Mouse (Mus musculus): ENCODE measurements at regions not wholly inside any gene's neighbourhood (a gene's known extent, or its start where the extent isn't known, plus 50 kb on each side); places are given as distances from the start of the nearest gene placed in this dataset.

DNA sequence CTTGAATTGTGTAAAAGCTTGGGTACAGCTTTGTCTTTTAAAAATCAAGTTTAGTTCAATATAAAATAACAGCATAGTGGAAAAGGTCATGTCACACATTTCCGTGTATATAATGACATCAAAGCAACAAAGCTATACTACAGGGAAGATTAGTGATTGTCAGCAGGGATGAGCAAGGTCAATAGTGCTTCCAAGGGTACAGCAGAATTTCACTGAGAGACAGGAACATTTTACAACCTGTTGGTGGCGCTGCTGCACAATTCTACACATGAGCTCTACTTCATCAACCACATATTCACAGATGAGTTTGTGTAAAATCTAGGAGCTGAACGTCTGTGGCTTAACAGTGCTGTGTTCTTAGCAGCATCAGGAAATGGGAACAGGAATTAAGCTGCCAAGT lies 74.3 kb upstream of the A2m start:
- H3K4me3 ChIP-seq, result no peak overlapping the region
- H3K4me1 ChIP-seq, result no peaks in the 10 kb centered on the region
- no peak overlapping the region for H3K27ac ChIP-seq
- WGBS (ENCODE audit: insufficient replicate concordance), result 14% methylated on average over 3 of the region's 3 CpGs
- no peak overlapping the region for H3K9ac ChIP-seq
- ATAC-seq, result no peak
- H3K9me3 ChIP-seq (replicated peaks), result no peaks in the 10 kb centered on the region
- H3K36me3 ChIP-seq, result no peaks in the 10 kb centered on the region
- no peak overlapping the region for H3K4me2 ChIP-seq
- H3K27me3 ChIP-seq (replicated peaks), result no peaks in the 10 kb centered on the region

DNA sequence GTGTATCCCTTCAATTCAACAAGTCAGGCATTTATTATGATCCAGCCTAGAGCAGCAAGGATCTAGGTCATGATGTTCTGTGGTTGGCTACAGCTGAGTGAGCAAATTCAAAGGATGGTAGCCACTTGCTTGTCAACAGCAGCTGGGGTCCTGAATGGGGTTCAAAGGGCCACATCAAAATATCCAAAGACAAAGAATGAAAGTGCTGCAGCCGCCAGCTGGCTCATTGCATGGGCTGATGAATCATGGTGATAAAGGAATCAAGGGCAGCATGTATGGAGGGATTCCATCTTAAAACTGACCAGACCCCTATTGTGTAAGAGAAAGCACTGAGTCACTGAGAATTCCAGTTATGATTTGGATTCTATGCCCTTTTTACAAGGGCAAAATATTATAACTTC lies 74.8 kb upstream of the A2m start:
- Histone ChIP-seq H3K9me3 (replicated peaks) (no peaks in the 10 kb centered on the region), H3K36me3 (no peaks in the 10 kb centered on the region), H3K27me3 (replicated peaks) (no peaks in the 10 kb centered on the region), H3K4me2 (no peak overlapping the region), H3K27ac (no peak overlapping the region), H3K9ac (no peak overlapping the region), H3K4me1 (no peaks in the 10 kb centered on the region), H3K4me3 (no peak overlapping the region)
- no peak for ATAC-seq
- WGBS (ENCODE audit: insufficient replicate concordance), result 53% methylated on average over 1 of the region's 1 CpGs

DNA sequence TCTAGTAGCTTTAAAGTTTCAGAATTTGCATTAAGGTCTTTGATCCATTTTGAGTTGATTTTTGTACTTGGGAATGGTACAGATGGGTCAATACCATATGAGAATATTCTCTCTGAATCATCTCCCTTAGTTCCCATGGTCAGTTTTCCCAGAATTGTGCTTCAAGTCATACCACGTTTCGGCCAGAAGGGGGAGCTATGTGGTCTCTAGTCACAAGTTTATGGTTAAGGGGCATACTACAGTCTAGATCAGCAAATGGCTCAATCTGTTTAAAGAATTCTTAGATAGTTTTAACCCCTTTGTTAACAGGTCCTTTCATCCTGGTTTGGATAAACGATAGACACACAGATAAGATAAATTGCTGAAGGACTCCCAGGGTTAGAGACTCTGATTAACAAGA lies 78.7 kb upstream of the A2m start:
- Histone ChIP-seq H3K27ac (no peak overlapping the region), H3K9me3 (replicated peaks) (no peaks in the 10 kb centered on the region), H3K4me1 (no peaks in the 10 kb centered on the region), H3K4me3 (no peak overlapping the region), H3K27me3 (replicated peaks) (no peaks in the 10 kb centered on the region), H3K4me2 (no peak overlapping the region), H3K9ac (no peak overlapping the region), H3K36me3 (no peaks in the 10 kb centered on the region)
- ATAC-seq, result no peak
- 4% methylated on average over 3 of the region's 3 CpGs for WGBS (ENCODE audit: insufficient replicate concordance)

DNA sequence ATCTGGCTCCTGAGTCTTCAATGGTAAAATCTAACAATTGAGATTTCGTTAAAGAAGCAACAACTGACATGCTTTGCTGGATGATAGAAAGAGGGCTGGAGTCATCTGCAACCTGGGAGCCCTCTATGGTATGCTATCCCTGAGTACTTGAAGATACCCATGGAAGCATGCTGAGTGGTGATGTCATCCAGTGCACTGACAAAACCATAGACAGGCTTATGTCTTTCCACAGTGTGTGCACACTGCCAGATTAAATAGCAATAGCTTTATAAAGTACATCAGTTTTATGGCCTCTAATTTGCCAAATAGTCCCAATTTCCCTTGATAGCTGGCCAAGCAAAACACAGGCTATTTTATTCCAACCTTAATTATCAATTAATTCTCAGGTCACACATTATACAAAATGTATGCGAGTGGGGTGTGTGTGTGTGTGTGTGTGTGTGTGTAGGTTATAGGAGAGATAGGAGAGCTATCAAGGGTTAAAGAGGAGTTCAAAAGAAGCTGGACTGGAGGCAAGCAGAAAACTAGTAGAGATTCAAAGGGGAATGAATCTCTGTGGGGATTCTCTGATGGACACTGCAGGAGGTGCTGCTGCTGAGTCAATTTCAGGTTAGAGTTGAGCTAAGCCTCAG lies 80.1 kb upstream of the Iqsec3 start:
- no peak overlapping the region for H3K27ac ChIP-seq
- no peaks in the 10 kb centered on the region for H3K36me3 ChIP-seq
- no peaks in the 10 kb centered on the region for H3K4me1 ChIP-seq
- ATAC-seq, result no peak
- H3K9me3 ChIP-seq (replicated peaks), result no peaks in the 10 kb centered on the region
- no peak overlapping the region for H3K4me2 ChIP-seq
- H3K27me3 ChIP-seq (replicated peaks), result no peaks in the 10 kb centered on the region
- H3K4me3 ChIP-seq, result no peak overlapping the region
- no peak overlapping the region for H3K9ac ChIP-seq
- WGBS (ENCODE audit: insufficient replicate concordance), result 68% methylated on average over 2 of the region's 2 CpGs

DNA sequence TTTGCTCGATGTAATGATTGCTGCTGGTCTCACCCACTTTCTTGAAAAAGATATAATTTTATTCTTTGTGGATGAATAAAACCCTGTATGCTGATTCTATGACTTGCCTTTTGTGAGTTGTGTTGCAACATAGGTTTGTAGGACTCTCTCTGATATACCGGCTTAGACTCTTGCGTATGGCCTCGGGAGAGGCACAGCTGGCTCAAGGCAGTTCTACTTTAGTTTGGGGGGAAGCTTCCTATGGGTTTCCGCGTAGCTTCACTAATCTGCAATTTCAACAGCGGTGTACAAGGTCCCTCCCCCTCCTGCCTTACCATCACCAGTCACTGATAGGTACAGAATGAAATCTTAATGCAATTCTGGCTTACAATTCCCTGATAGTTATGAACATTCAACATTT lies 60.0 kb upstream of the Iqsec3 start:
- no peak for ATAC-seq
- H3K27me3 ChIP-seq (replicated peaks), result no peaks in the 10 kb centered on the region
- 53% methylated on average over 7 of the region's 7 CpGs for WGBS (ENCODE audit: insufficient replicate concordance)
- no peak overlapping the region for H3K4me2 ChIP-seq
- no peaks in the 10 kb centered on the region for H3K36me3 ChIP-seq
- no peak overlapping the region for H3K27ac ChIP-seq
- H3K4me1 ChIP-seq, result no peaks in the 10 kb centered on the region
- no peak overlapping the region for H3K4me3 ChIP-seq
- H3K9me3 ChIP-seq (replicated peaks), result no peaks in the 10 kb centered on the region
- H3K9ac ChIP-seq, result no peak overlapping the region

DNA sequence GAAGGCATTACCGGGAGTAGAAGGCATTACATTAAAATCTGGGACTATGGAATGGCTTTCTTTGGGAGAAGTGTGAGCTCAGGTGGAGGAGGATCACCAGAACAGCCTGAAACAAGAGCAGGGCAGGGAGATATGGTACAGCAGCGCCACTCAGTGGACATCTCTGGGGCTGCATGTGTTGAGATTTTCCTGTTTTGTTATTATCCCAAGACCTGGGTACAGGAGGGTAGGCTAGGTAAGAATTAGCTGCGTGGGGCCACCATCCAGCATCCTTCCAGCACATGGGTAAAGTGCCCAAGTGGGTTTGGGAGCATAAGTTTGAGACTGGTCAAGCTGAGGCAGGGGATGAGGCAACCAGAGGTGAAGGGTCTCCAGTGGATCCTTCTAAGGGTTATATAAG lies 59.4 kb upstream of the Iqsec3 start:
- under 1% methylated on average over 3 of the region's 3 CpGs for WGBS (ENCODE audit: insufficient replicate concordance)
- H3K27ac ChIP-seq, result no peak overlapping the region
- H3K4me2 ChIP-seq, result no peak overlapping the region
- ATAC-seq, result 0 out of 2 replicates have a peak, but pooled peaks have one; percentile 24
- H3K9me3 ChIP-seq (replicated peaks), result no peaks in the 10 kb centered on the region
- no peaks in the 10 kb centered on the region for H3K27me3 ChIP-seq (replicated peaks)
- no peaks in the 10 kb centered on the region for H3K4me1 ChIP-seq
- no peak overlapping the region for H3K9ac ChIP-seq
- H3K36me3 ChIP-seq, result no peaks in the 10 kb centered on the region
- no peak overlapping the region for H3K4me3 ChIP-seq

DNA sequence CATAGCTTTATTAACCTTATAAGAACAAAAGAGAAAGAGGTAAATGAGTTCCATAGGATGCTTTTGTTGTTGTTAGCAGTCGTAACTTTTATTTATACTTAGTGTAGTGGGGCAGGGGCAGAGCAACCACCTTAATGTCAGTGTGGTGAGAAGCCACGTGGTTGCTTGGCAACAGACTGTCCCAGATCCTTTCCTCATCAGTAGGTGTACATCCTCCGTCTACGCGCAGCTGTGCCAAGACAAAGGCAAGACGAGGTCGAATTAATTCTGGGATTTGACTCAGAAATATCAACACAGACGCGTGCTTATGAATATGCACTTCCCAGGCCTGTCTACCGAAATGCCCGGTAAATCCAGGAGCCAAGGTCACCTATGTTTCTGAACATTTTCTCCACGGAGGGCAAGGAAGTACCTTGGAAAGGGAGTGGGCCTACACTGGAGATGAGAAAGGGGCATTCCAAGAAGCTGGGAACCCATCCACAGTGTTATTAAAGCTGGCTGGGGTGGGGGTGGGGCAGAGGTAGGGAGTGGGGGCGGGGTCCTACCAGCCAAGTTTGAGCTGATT lies 58.4 kb upstream of the Iqsec3 start:
- H3K27me3 ChIP-seq (replicated peaks), result no peaks in the 10 kb centered on the region
- H3K9ac ChIP-seq, result no peak overlapping the region
- H3K4me2 ChIP-seq, result no peak overlapping the region
- H3K27ac ChIP-seq, result no peak overlapping the region
- 65% methylated on average over 13 of the region's 13 CpGs for WGBS (ENCODE audit: insufficient replicate concordance)
- no peaks in the 10 kb centered on the region for H3K9me3 ChIP-seq (replicated peaks)
- ATAC-seq, result no peak
- H3K36me3 ChIP-seq, result no peaks in the 10 kb centered on the region
- no peaks in the 10 kb centered on the region for H3K4me1 ChIP-seq
- H3K4me3 ChIP-seq, result no peak overlapping the region

DNA sequence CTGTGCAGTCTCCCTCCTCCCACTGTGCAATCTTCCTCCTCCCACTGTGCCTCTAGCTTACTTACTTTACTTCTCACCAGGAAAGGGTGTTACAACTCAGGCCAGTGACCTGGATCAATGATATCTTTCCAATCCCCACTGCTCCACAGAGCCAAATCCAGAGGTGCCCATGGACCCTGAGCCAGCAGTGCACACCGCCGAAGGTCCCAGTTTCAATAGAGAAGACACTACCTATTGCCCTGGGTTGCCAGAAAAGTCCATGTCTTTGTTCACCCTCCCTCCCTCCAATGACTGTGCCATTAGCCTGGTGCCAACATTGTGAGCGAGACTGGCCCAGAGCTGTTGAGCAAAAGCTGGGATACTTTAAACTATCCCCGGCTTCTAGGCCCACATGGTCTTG lies 53.8 kb upstream of the Iqsec3 start:
- no peak for ATAC-seq
- no peak overlapping the region for H3K4me2 ChIP-seq
- WGBS (ENCODE audit: insufficient replicate concordance), result 73% methylated on average over 4 of the region's 4 CpGs
- H3K9me3 ChIP-seq (replicated peaks), result no peaks in the 10 kb centered on the region
- no peaks in the 10 kb centered on the region for H3K36me3 ChIP-seq
- no peaks in the 10 kb centered on the region for H3K4me1 ChIP-seq
- no peaks in the 10 kb centered on the region for H3K27me3 ChIP-seq (replicated peaks)
- H3K9ac ChIP-seq, result no peak overlapping the region
- H3K27ac ChIP-seq, result no peak overlapping the region
- H3K4me3 ChIP-seq, result no peak overlapping the region

DNA sequence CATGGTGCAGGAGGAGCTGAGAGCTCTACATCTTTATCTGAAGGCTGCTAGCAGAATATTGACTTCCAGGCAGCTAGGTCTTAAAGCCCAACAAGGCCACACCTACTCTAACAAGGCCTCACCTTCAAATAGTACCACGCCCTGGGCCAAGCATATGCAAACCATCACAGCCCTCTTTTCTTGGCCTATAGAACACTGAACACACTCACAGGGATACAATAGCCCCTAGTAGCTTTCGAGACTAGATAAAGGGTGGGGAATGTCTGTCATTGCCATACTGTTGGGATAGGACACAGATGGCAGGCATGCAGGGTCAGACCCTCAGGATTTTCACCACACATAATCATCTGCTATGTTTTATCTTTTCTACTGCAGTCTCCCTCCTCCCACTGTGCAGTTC lies 52.6 kb upstream of the Iqsec3 start:
- Histone ChIP-seq H3K36me3 (no peaks in the 10 kb centered on the region), H3K4me1 (no peaks in the 10 kb centered on the region), H3K4me2 (no peak overlapping the region), H3K9ac (no peak overlapping the region), H3K27me3 (replicated peaks) (no peaks in the 10 kb centered on the region), H3K4me3 (no peak overlapping the region), H3K27ac (no peak overlapping the region), H3K9me3 (replicated peaks) (no peaks in the 10 kb centered on the region)
- ATAC-seq, result no peak
- 65% methylated on average over 2 of the region's 2 CpGs for WGBS (ENCODE audit: insufficient replicate concordance)

DNA sequence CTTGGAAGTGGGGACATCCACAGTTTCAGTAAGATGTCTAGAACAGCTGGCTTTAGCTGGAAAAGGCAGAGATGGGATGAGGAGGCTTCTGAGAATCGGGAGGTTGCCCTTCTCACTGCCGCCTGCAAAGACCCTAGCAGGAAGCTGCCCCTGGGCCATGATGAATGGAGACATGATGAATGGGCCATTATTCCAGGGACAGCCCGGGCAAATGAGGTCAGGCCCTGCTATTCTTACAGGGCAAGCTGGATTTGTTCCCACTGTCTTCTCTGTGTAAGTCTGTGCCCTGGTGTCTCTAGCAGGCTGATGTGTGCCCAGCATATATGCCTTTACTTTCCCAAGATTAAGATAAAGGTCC lies 51.1 kb upstream of the Iqsec3 start:
- H3K36me3 ChIP-seq, result no peaks in the 10 kb centered on the region
- no peak overlapping the region for H3K9ac ChIP-seq
- no peak overlapping the region for H3K27ac ChIP-seq
- H3K27me3 ChIP-seq (replicated peaks), result no peaks in the 10 kb centered on the region
- no peak for ATAC-seq
- H3K4me1 ChIP-seq, result no peaks in the 10 kb centered on the region
- no peak overlapping the region for H3K4me2 ChIP-seq
- no peaks in the 10 kb centered on the region for H3K9me3 ChIP-seq (replicated peaks)
- H3K4me3 ChIP-seq, result no peak overlapping the region
- WGBS (ENCODE audit: insufficient replicate concordance), result 32% methylated on average over 3 of the region's 3 CpGs

DNA sequence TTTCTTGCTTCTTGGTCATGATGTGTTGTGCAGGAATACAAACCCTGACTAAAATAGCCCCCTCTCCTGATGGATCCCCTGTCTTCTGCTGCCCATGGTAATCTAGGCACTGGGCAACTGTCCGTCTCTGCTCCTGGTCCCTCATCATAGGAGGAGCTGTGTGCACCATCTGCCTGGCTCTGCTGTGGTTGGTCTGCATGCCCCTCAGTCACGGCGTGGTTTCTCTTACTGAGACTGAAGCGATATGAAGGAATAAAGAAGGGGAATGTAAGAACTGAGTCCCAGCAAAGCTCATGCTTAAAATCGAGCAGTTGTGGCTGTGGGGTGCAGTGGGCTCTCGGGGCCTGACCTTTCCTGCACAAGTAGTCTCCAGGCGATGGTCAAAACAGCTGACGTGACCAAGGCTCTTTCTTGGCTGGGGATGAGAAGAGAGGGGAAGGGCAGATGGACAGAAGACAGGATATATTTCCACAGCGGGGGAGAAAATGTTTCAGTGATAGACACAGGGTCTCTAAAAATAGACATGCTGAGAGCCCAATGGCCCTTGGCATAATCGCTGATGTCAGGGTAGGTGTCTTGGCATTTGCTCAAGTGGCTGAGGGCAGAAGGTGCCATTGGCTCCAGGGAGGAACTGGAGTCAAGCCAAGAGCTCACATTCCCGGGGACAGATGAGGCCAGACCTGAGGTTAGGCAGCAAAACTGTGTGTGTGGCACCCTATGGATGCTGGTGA lies 50.6 kb upstream of the Iqsec3 start:
- WGBS (ENCODE audit: insufficient replicate concordance), result 60% methylated on average over 11 of the region's 11 CpGs

More for the DNA sequence above, 50.6 kb upstream of the Iqsec3 start:
- no peaks in the 10 kb centered on the region for H3K36me3 ChIP-seq
- H3K27me3 ChIP-seq (replicated peaks), result no peaks in the 10 kb centered on the region
- H3K4me1 ChIP-seq, result no peaks in the 10 kb centered on the region
- no peak overlapping the region for H3K27ac ChIP-seq
- H3K4me2 ChIP-seq, result no peak overlapping the region
- no peak overlapping the region for H3K4me3 ChIP-seq
- no peak for ATAC-seq
- no peak overlapping the region for H3K9ac ChIP-seq
- no peaks in the 10 kb centered on the region for H3K9me3 ChIP-seq (replicated peaks)

Measured in liver, embryonic 12.5 days (tissue).